Mouse (Mus musculus) kidney, embryonic 15.5 days (tissue): ENCODE measurements around the gene Pcnx3. TPM values are rescaled to one million over a fixed set of nuclear protein-coding genes. Genes with fewer than 3 reads are reported as not detected.

Experiments used
- ATAC-seq: fragments of 200-750 bp; cut with Nextera tagmentation; replicated peaks from 2 replicates; pipeline ENCODE4 v1.8.0; 2017; ENCODE audit warnings: moderate TSS enrichment; ENCODE audit not compliant: low FRiP score
- H3K27ac ChIP-seq: fragments of 300-500 bp; sonication (generic); 2 replicates; pipeline ENCODE4 v1.5.1; 2015; ENCODE audit warnings: mild to moderate bottlenecking, inconsistent platforms
- H3K27me3 ChIP-seq: fragments of 300-500 bp; sonication (generic); 2 replicates; pipeline ENCODE4 v1.6.1; 2015; ENCODE audit warnings: inconsistent platforms
- H3K36me3 ChIP-seq: fragments of 300-500 bp; sonication (generic); 2 replicates; pipeline ENCODE4 v1.6.1; 2015; ENCODE audit warnings: inconsistent platforms
- H3K4me1 ChIP-seq: fragments of 300-500 bp; sonication (generic); 2 replicates; pipeline ENCODE4 v1.6.1; 2015; ENCODE audit warnings: inconsistent platforms
- H3K4me2 ChIP-seq: fragments of 300-500 bp; sonication (generic); 2 replicates; pipeline ENCODE4 v1.6.1; 2015; ENCODE audit warnings: moderate library complexity, mild to moderate bottlenecking, inconsistent platforms
- H3K4me3 ChIP-seq: fragments of 300-500 bp; sonication (generic); replicated peaks from 2 replicates; pipeline ENCODE4 v1.5.1; 2015; ENCODE audit warnings: mild to moderate bottlenecking, inconsistent platforms
- H3K9ac ChIP-seq: fragments of 300-500 bp; sonication (generic); 2 replicates; pipeline ENCODE4 v1.6.1; 2015; ENCODE audit warnings: mild to moderate bottlenecking, inconsistent platforms
- H3K9me3 ChIP-seq: fragments of 300-500 bp; sonication (generic); replicated peaks from 2 replicates; pipeline ENCODE4 v1.6.1; 2016; ENCODE audit warnings: inconsistent platforms
- WGBS: fragments of 180-500 bp; shearing (Covaris S2); methylation state at CpG from one replicate; pipeline ENCODE4 v1.1.7; 2015; ENCODE audit warnings: mixed read lengths; 5-methylcytosine and 5-hydroxymethylcytosine counted together
- polyA plus RNA-seq: library from polyadenylated mRNA; unstranded; fragments of >200 nt; fragmentation: Nextera tagmentation; extraction: Ambion mirVana; gene quantifications from 2 replicates; pipeline ENCODE4 v1.2.1, GENCODE M21; 2015

Pcnx3 gene
- polyA plus RNA-seq, 1 experiment from 2014 or later = 30.1 TPM

DNA sequence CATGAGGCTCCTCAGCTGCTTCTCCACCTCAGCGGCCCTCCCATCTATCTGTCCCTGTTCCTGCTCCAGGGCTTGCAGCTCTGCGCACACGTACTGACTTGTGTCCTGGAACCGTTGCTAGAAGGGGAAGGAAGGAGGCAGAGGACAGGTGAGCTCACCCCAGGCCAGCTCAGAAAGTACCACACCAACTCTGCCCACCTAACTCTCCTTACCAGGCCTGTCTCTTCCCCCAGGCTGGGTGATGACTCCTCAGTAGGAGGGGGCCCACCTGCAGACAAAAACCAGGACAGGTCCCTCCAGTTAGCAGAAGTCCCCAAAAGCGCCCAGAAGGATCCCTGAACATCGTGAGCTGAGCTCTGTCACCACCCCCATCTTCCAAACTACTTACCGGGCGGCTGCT, 21.9 kb upstream of the Pcnx3 start:
- no peaks in the 10 kb centered on the region for H3K27me3 ChIP-seq
- H3K9ac ChIP-seq = no peak overlapping the region
- no peak overlapping the region for H3K4me2 ChIP-seq
- 83% methylated on average over 8 of the region's 8 CpGs for WGBS
- H3K4me3 ChIP-seq = no peak overlapping the region
- no peaks in the 10 kb centered on the region for H3K9me3 ChIP-seq
- no peak for ATAC-seq
- H3K36me3 ChIP-seq = peaks cover 65% of the 10 kb centered on the region
- no peak overlapping the region for H3K27ac ChIP-seq
- H3K4me1 ChIP-seq = peaks cover 33% of the 10 kb centered on the region

- Histone ChIP-seq H3K4me2 (no peak overlapping the region), H3K4me1 (peaks cover 32% of the 10 kb centered on the region), H3K27ac (no peak overlapping the region), H3K4me3 (no peak overlapping the region), H3K9ac (no peak overlapping the region), H3K36me3 (peaks cover 64% of the 10 kb centered on the region), H3K9me3 (no peaks in the 10 kb centered on the region), H3K27me3 (no peaks in the 10 kb centered on the region)
- 93% methylated on average over 6 of the region's 6 CpGs for WGBS
- ATAC-seq = no peak
Observed at GRCm38 (mm10) chr19:5710068-5710467, 21.4 kb upstream of the Pcnx3 start.

- peak overlapping the region; percentile 63 for H3K27ac ChIP-seq
- ATAC-seq = peak; percentile 66
- no peak overlapping the region for H3K4me3 ChIP-seq
- H3K4me2 ChIP-seq = no peak overlapping the region
- no peaks in the 10 kb centered on the region for H3K9me3 ChIP-seq
- peaks cover 11% of the 10 kb centered on the region for H3K4me1 ChIP-seq
- no peak overlapping the region for H3K9ac ChIP-seq
- H3K36me3 ChIP-seq = peaks cover 71% of the 10 kb centered on the region
- 40% methylated on average over 10 of the region's 10 CpGs for WGBS
- H3K27me3 ChIP-seq = no peaks in the 10 kb centered on the region
Observed at GRCm38 (mm10) chr19:5704801-5705571, 16.3 kb upstream of the Pcnx3 start.

- H3K9me3 ChIP-seq = no peaks in the 10 kb centered on the region
- WGBS = 70% methylated on average over 17 of the region's 17 CpGs
- no peaks in the 10 kb centered on the region for H3K27me3 ChIP-seq
- no peak within 1 kb of the TSS for H3K4me2 ChIP-seq
- ATAC-seq = no peak
- peak within 1 kb of the TSS; percentile 63 for H3K27ac ChIP-seq
- H3K36me3 ChIP-seq = peaks cover 71% of the 10 kb centered on the region
- H3K9ac ChIP-seq = no peak within 1 kb of the TSS
- no peak within 1 kb of the TSS for H3K4me3 ChIP-seq
- H3K4me1 ChIP-seq = peaks cover 11% of the 10 kb centered on the region
Observed at GRCm38 (mm10) chr19:5704163-5704800, 15.6 kb upstream of the Pcnx3 start, which contains the start of gene Kcnk7. Gene Kcnk7 (plus strand): TSS chr19:5704367.

DNA sequence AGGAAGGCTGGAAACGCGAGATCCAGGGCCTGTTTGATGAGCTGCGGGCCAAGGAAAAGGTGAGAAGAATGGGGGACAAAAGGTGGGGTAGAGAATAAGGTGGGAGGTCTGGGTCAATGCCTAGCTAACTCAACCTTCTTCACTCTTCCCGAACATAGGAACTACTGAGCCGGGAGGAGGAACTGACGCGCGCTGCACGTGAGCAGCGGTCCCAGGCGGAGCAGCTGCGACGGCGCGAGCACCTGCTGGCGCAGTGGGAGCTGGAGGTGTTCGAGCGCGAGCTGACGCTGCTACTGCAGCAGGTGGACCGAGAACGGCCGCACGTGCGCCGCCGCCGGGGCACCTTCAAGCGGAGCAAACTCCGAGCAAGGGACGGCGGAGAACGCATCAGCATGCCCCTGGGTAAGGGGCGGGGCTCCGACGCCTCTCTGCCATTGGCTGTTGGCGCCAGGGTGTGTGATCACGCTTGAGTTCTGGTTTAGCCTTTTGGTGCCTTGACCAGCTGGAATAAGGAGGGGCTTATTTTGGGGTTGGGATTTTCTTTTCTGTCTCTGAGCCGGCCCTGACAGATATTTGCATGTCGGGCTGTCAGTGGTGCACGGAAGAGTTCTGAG, 7.2 kb upstream of the Pcnx3 start:
- peak; percentile 69 for ATAC-seq
- Histone ChIP-seq H3K36me3 (peaks cover 95% of the 10 kb centered on the region), H3K27ac (no peak overlapping the region), H3K4me2 (peak overlapping the region; percentile 53), H3K4me3 (peak overlapping the region; percentile 27), H3K27me3 (no peaks in the 10 kb centered on the region), H3K9ac (0 out of 2 replicates have a peak overlapping the region, but pooled peaks have one; percentile 2), H3K9me3 (no peaks in the 10 kb centered on the region), H3K4me1 (peaks cover 49% of the 10 kb centered on the region)
- WGBS = 24% methylated on average over 41 of the region's 41 CpGs

DNA sequence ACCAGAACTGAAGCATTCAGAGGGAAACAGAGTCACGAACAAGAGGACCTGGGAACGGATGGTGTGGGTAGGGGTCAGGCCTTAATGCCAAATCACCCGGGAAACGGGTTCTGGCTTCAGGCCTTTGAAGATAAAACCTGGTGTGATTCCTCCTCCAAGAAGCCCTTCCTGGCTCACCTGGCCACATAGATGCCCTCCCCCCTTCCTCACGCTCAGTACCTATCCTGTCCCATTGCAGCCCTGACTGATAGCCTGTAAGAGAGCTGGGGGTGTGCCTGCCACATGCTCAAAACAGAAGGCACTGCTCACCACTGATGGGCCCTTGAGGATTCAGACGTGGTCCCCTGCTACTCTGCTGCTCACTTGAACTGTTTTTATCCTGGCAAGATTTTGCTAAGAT, 5.1 kb upstream of the Pcnx3 start:
- H3K27ac ChIP-seq = no peak overlapping the region
- no peak overlapping the region for H3K9ac ChIP-seq
- H3K27me3 ChIP-seq = no peaks in the 10 kb centered on the region
- H3K9me3 ChIP-seq = no peaks in the 10 kb centered on the region
- peaks cover 76% of the 10 kb centered on the region for H3K36me3 ChIP-seq
- 83% methylated on average over 6 of the region's 6 CpGs for WGBS
- no peak for ATAC-seq
- H3K4me2 ChIP-seq = peak overlapping the region; percentile 96
- H3K4me3 ChIP-seq = peak overlapping the region; percentile 81
- H3K4me1 ChIP-seq = peaks cover 59% of the 10 kb centered on the region

GRCm38 (mm10) chr19:5692913-5693396, 4.2 kb upstream of the Pcnx3 start:
- WGBS = 64% methylated on average over 10 of the region's 10 CpGs
- Histone ChIP-seq H3K4me1 (peaks cover 60% of the 10 kb centered on the region), H3K9ac (peak overlapping the region; percentile 78), H3K36me3 (peaks cover 68% of the 10 kb centered on the region), H3K4me3 (peak overlapping the region; percentile 81), H3K27me3 (no peaks in the 10 kb centered on the region), H3K4me2 (peak overlapping the region; percentile 96), H3K27ac (peak overlapping the region; percentile 96), H3K9me3 (no peaks in the 10 kb centered on the region)
- no peak for ATAC-seq

- Histone ChIP-seq H3K27me3 (no peaks in the 10 kb centered on the region), H3K27ac (peak overlapping the region; percentile 96), H3K9me3 (no peaks in the 10 kb centered on the region), H3K4me1 (peaks cover 67% of the 10 kb centered on the region), H3K9ac (peak overlapping the region; percentile 78), H3K4me2 (peak overlapping the region; percentile 96), H3K36me3 (peaks cover 61% of the 10 kb centered on the region), H3K4me3 (peak overlapping the region; percentile 81)
- ATAC-seq = no peak
- WGBS = 47% methylated on average over 10 of the region's 10 CpGs
Observed at GRCm38 (mm10) chr19:5692086-5692912, 3.6 kb upstream of the Pcnx3 start.

GRCm38 (mm10) chr19:5691601-5692000, 2.9 kb upstream of the Pcnx3 start:
- WGBS = 69% methylated on average over 5 of the region's 5 CpGs
- H3K4me3 ChIP-seq = peak overlapping the region; percentile 81
- H3K9ac ChIP-seq = peak overlapping the region; percentile 78
- H3K27me3 ChIP-seq = no peaks in the 10 kb centered on the region
- H3K27ac ChIP-seq = peak overlapping the region; percentile 96
- peak overlapping the region; percentile 96 for H3K4me2 ChIP-seq
- peaks cover 71% of the 10 kb centered on the region for H3K4me1 ChIP-seq
- ATAC-seq = no peak
- peaks cover 54% of the 10 kb centered on the region for H3K36me3 ChIP-seq
- no peaks in the 10 kb centered on the region for H3K9me3 ChIP-seq

DNA sequence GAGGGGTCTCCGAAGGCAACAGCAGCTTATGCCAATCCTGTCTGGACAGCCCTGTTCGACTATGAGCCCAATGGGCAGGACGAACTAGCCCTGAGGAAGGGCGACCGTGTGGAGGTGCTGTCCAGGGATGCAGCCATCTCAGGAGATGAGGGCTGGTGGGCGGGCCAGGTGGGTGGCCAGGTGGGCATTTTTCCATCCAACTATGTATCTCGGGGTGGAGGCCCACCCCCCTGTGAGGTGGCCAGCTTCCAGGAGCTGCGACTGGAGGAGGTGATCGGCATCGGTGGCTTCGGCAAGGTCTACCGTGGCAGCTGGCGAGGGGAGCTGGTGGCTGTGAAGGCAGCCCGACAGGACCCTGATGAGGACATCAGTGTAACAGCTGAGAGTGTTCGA, 1.6 kb upstream of the Pcnx3 start:
- Histone ChIP-seq H3K27me3 (no peaks in the 10 kb centered on the region), H3K9me3 (no peaks in the 10 kb centered on the region), H3K9ac (peak overlapping the region; percentile 78), H3K4me2 (peak overlapping the region; percentile 96), H3K27ac (peak overlapping the region; percentile 96), H3K4me3 (peak overlapping the region; percentile 81), H3K36me3 (peaks cover 54% of the 10 kb centered on the region), H3K4me1 (peaks cover 58% of the 10 kb centered on the region)
- WGBS = 55% methylated on average over 15 of the region's 15 CpGs
- ATAC-seq = no peak

GRCm38 (mm10) chr19:5689565-5690342, 1.0 kb upstream of the Pcnx3 start:
- Histone ChIP-seq H3K27me3 (no peaks in the 10 kb centered on the region), H3K4me2 (peak overlapping the region; percentile 96), H3K36me3 (peaks cover 54% of the 10 kb centered on the region), H3K27ac (peak overlapping the region; percentile 96), H3K4me3 (peak overlapping the region; percentile 81), H3K9ac (peak overlapping the region; percentile 78), H3K4me1 (peaks cover 53% of the 10 kb centered on the region), H3K9me3 (no peaks in the 10 kb centered on the region)
- peak; percentile 55 for ATAC-seq
- 4% methylated on average over 42 of the region's 42 CpGs for WGBS
